Mouse (Mus musculus) myocyte (in vitro differentiated cells): ENCODE data around the gene Impg2.

ENCODE experiments used
- MYOD1 ChIP-seq, 3 experiments: IDR thresholded peaks; one replicate each; pipeline ENCODE4 v1.6.1; 2011; ENCODE audit warnings: control low read depth in 2 of 3, low read depth in 2 of 3, mild to moderate bottlenecking in 2 of 3, moderate library complexity in 1 of 3; ENCODE audit not compliant: insufficient read length in 2 of 3, control insufficient read depth in 1 of 3
- MYOG ChIP-seq, 3 experiments: IDR thresholded peaks; one replicate each; pipeline ENCODE4 v1.6.1; 2011; ENCODE audit warnings: control low read depth in 2 of 3, low read depth in 2 of 3, mild to moderate bottlenecking in 2 of 3; ENCODE audit not compliant: insufficient read length in 2 of 3, control insufficient read depth in 1 of 3, insufficient read depth in 1 of 3
- POLR2A ChIP-seq: IDR thresholded peaks from one replicate; pipeline ENCODE4 v1.6.1; 2011; ENCODE audit warnings: low read depth, mild to moderate bottlenecking, control low read depth, moderate library complexity; ENCODE audit not compliant: insufficient read length
- TCF3 ChIP-seq: IDR thresholded peaks from one replicate; pipeline ENCODE4 v1.6.1; 2011; ENCODE audit warnings: low read depth, control low read depth; ENCODE audit not compliant: insufficient read length
- USF1 ChIP-seq: IDR thresholded peaks from one replicate; pipeline ENCODE4 v1.6.1; 2011; ENCODE audit warnings: low read depth, mild to moderate bottlenecking, control low read depth, moderate library complexity

- TF ChIP-seq POLR2A = no peak
- no peak for TF ChIP-seq USF1
- no peak for TF ChIP-seq TCF3
- TF ChIP-seq MYOD1 (IDR thresholded peaks at IDR 0.05; ENCODE audit: control insufficient read depth in 1 of 3, insufficient read length in 2 of 3, low read depth in 2 of 3) = no peak
- no peak for TF ChIP-seq MYOG (IDR thresholded peaks at IDR 0.05; ENCODE audit: control insufficient read depth in 1 of 3, insufficient read depth in 1 of 3, insufficient read length in 2 of 3, low read depth in 2 of 3)
These were observed 103.5 kb downstream of the Impg2 start for GRCm38 (mm10) chr16:56307575-56307974.
